Mouse (Mus musculus): Measurements from ENCODE around the gene Htra2. TPM values are rescaled to one million over a fixed set of nuclear protein-coding genes. Genes with fewer than 3 reads are reported as not detected.

Htra2 gene
- total RNA-seq, 2 experiments from 2014 or later = 34.2 to 35.4 TPM

GRCm38 (mm10) chr6:83034463-83035055 is 20.5 kb downstream of the Htra2 start:
- DNase-seq = no peak
- intact Hi-C loops (cut with DNase I) = no loop called here

DNA sequence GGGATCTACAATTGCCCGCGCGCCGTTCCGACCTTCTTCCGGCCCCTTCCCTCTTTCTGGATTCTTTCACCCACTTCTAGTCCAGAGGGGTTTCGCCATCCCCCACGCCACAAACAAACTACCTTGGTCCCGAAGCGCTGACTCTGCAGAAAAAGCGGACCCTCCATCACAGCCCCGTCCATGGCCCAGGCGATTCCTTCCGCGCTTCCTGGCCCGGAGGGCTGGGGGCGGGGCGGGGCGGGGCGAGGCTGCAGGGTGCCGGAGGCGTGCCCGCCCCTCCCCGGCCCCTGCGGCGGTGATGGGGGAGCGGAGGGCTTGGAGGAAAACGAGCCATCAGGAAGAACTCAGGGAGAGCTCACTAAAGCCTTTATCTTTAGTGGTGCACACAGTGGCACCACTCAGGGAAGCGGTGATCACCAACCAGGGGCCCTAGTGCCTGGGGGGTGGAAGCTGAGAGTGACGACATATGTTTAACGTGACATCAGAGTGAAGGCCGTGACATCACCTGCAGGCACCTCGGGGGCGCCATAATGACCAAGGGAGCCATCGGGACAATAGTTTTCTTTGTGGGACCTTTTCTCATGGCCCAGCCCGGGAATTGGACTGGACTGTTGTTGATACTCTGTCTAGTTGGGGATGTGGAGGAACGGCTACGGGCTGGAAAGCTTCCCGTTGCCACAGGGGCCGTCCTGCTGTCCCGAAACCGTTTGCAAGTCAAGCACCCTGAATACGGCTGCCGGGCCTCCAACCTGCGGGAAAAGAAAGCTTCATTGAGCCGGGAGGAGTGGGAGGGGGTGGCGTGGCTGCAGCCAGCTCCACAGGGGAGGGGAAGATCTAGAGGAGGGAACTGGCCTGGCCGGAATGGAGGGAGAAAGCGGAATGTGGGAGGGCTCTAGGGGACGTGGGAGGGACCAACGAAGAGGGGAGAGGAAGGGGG is 21.6 kb downstream of the Htra2 start, which contains the start of the genes Dok1 and Loxl3:
TSS of gene Dok1 (minus strand) at position 223 of the 937 bp plus-strand sequence.
TSS of gene Loxl3 (plus strand) at position 925 of the 937 bp plus-strand sequence.
- peak; percentile 74 to 80 for DNase-seq
- intact Hi-C loops (cut with DNase I) = loop anchor here (2.0 kb wide), 1 partner anchor 37 kb away; no protein-coding TSS in a partner anchor

- DNase-seq = no peak
- intact Hi-C loops (cut with DNase I) = loop anchor here (2.0 kb wide), 1 partner anchor 36 kb away; no protein-coding TSS in a partner anchor
These were observed 22.3 kb downstream of the Htra2 start for GRCm38 (mm10) chr6:83032769-83033191.

- intact Hi-C loops (cut with DNase I) = loop anchor here (2.0 kb wide), 1 partner anchor 35 kb away; no protein-coding TSS in a partner anchor
- no peak for DNase-seq
These were observed 23.0 kb downstream of the Htra2 start for GRCm38 (mm10) chr6:83031921-83032590.

GRCm38 (mm10) chr6:83031111-83031510 is 24.0 kb downstream of the Htra2 start:
- no peak for DNase-seq
- intact Hi-C loops (cut with DNase I) = no loop called here

DNA sequence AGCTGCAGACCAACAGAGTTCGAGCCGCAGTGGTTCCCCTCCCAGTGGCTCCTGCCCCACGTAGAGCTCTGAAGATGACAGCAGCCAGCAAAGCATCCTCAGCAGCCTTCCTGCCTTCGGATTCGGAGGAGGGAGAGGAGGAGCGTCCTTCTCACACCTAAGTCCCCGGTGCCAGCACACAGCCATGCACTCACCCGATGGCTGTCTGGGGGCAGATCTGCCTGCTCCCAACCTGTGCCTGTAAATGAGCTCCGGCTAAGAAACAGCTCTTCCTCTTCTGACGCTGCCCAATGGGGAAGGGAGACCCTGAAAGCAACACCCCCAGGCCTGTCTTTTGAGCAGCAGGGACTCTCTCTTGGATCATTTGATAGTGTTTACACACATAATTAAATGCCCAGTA is 25.3 kb downstream of the Htra2 start:
- DNase-seq = no peak
- intact Hi-C loops (cut with DNase I) = no loop called here

DNA sequence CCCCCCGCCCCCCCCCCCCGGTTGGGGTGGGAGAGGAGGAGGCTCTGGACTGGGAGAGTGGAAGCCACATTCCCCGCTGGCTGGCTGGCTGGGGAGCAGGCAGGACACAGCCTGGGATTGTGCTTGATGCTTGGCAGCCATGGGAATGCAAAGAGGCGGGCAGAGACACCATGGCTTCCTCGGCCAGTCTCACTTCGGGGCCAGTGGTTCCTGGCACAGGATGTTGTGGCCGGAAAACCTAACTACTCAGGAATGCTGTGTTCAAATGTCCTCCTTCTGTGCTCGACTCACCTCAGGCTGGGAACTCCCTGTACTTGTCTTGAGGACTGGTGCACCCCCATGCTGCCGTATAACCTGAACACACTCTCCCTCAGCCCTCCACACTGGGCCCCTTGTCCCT is 27.4 kb downstream of the Htra2 start:
- intact Hi-C loops (cut with DNase I) = no loop called here
- no peak for DNase-seq

DNA sequence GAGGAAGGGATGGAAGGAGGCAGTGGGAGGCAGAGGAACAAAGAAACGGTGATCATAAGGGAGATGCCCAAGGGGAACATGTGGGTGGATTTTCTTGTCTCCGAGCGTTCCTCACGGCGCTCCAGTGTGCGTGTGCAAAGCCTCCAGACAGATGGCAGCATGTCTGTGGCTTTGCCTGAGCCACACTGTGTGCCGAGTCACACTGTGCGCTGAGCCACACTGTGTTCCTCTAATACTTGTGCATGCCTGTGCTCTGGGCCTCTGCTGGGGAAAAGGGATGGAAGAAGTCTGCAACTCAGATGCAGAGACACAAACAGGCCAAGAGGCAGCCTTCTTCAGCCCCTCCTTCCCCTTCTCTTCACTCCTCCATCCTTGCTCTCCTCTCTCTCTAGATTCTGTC is 27.8 kb downstream of the Htra2 start:
- DNase-seq = no peak
- intact Hi-C loops (cut with DNase I) = no loop called here

DNA sequence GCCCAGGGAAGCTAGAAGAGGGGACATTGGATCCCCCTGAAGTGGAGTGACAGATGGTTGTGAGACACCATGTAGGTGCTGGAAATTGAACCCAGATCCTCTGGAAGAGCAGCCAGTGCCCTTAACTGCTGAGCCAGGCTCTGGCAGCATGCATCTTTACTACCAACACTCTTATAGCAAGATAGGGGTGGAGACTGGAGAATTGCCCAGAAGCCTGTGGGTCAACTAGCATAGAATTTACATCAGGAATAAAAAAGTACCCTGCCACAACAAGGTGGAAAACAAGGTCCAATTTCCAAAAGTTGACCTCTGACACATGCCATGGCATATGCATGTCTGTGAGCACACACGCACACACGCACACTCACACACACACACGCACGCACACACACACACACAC is 29.9 kb downstream of the Htra2 start:
- no peak for DNase-seq
- intact Hi-C loops (cut with DNase I) = no loop called here

DNA sequence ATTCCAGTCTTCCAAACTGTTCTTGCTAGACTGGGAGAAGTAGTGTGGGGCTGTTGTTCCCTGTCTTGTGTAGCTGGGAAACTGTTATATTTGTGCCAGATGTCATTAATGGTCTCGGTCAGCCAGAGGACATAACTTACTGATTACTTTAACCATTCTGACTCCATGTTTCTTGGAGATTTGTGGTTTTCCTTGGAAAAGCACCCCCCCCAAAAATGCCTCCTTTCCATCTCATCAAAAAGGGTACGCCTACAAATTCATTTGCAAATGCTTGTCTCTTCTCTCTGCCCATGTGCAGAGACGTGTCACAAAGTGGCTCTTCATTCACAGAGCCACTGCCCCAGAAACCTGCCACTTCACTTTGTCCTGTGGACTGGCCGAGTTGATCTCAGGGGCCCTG is 30.7 kb downstream of the Htra2 start:
- intact Hi-C loops (cut with DNase I) = no loop called here

DNA sequence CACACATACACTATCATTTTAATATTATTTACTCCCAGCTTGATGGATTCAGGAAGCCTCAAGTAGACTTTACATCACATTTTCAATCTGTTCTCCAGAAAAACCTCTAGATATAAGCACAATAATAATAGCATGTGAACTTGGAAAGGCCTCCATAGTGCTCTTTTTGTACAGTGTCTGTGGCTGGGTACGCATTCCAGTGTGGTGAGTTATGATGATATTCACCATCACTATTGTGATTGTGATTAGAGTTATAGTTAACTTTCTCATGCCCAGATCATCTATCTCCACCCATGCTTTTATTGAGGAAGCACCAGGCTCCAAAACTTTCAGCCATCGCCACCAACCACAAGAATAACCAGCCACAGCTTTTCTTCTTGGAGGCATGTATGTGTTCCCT is 31.3 kb downstream of the Htra2 start:
- DNase-seq = no peak

More for the DNA sequence above, 30.7 kb downstream of the Htra2 start:
- no peak for DNase-seq

GRCm38 (mm10) chr6:83023008-83023407 is 32.1 kb downstream of the Htra2 start:
- intact Hi-C loops (cut with DNase I) = no loop called here
- no peak for DNase-seq

More for the DNA sequence above, 31.3 kb downstream of the Htra2 start:
- intact Hi-C loops (cut with DNase I) = no loop called here

DNA sequence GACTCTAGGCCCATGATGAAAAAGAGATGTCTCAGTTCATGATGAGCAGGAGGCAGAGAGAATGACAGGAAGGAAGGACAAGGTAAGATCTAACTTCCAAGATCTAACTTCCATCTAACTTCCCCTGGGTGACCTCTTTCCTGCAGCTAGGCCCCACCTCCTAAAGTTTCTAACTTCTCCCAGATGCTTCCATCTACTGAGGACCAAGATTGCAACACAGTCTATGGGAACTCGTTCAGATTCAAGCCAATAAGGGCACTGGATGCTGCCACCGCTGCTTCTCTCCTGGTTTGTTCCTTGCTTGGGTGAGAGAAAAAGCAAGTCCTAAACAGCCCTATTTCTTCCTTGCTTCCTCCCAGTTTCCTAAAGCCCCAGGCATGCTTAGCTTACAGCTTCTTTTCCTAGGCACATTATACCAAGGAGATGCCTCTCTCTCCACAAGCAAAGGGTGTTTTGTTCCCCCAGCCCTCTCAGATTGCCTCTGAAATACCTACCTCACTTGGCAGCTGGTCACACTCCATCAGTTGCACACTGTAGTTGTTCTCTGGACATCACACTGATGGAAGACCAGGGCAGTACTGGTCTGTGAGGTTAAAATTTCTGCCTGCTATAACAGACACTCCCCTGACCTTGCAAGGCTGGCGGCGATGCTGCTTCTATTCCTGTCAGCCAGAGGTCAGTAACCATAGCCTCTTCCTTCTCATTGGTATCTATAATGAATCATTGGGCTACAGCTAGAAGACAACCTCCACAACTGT is 34.1 kb downstream of the Htra2 start:
- no peak for DNase-seq
- intact Hi-C loops (cut with DNase I) = no loop called here

GRCm38 (mm10) chr6:83020121-83020520 is 35.0 kb downstream of the Htra2 start:
- intact Hi-C loops (cut with DNase I) = no loop called here
- DNase-seq = no peak

- intact Hi-C loops (cut with DNase I) = no loop called here
- DNase-seq = no peak
These were observed 36.0 kb downstream of the Htra2 start for GRCm38 (mm10) chr6:83019044-83019443.

DNA sequence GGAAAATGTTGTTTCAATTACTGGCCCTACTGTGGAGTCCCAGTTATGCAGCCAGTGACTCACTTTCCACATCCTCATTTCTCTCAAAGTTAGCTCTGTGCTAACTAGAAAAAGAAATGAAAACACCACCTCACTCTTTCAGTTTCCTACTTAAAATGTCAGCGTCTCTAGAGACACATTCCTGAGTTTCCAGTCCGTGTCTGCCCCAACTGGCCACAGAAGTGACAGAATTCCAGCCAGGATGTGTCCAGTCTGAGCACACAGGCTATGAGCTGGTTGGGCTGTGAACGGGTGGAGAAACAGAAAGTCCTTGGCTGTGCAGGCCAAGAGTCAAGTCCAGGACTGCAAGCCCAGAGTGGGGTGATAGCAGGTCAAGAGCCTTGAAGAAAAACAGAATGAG is 37.9 kb downstream of the Htra2 start:
- DNase-seq = peak; percentile 55 to 63
- intact Hi-C loops (cut with DNase I) = no loop called here

DNA sequence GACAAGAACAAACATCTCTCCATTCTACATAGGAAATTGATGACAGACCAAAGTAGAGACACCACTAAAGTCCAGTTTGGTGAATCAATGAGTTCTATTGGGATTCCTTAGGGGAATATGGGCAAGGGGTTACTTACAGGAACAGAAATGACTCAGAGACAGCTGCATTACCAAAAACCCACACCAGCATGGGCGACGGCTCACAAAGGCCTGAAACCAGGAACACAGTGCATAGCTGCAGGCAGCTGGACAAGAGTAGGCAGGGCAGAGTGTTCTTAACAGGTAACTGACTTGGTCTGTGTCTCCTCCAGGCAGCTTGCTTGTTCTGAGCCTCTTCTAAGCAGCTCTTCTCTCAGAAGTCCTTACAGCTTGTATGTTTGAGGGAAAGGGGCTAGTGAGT is 39.3 kb downstream of the Htra2 start:
- intact Hi-C loops (cut with DNase I) = no loop called here

DNA sequence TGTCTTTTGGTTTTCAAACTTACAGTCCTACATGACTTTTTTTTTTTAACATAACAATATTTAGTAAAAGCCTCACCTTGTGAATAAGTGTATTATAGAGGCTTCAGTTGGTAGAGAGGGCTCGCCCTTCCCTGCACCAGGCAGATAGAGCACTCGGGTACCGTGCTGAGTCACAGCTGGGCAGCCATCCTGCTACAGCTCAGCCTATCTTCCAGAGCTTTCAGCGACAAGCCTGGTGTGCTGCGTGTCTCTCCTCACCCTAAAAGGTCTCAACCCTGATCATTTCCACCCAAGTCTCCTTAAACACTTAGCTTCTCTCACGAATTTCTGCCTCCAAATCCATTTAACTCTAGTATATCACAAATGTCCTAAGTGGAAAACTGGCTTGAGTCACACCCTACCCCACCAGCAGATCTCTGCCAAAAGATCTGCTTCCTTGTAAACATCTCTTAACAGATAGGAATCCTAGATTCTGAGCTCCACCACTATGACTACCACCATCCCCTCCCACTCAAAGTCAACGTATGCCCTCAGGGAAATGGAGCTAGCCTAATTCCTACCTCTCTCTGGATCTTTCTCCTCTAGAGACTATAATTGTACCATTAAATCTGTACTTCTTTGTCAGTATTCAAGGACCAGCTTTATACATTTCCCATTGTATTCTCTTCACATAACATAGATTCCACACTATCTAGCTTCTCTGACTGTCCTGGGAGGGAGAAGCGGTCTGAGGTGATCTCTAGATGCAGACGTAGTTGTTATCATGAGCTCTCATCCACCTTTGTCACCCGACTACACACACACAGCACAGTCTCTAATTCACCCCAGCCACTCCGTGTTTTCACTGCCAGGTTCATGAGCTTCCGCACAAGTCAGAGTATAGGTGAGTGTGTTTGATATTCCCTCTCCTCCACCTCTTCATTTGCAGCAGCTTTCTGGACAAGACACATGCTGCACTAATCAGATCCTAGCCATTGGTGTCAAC is 40.3 kb downstream of the Htra2 start:
- intact Hi-C loops (cut with DNase I) = no loop called here
- DNase-seq = no peak

More for the DNA sequence above, 39.3 kb downstream of the Htra2 start:
- DNase-seq = no peak

GRCm38 (mm10) chr6:83013444-83013843 is 41.6 kb downstream of the Htra2 start:
- no peak for DNase-seq
- intact Hi-C loops (cut with DNase I) = no loop called here

Data from heart, postnatal 36 days (tissue).